Mouse (Mus musculus): ENCODE data around the gene Stk38.
A peak's percentile ranks its signal among the peaks of the same experiment; 100 is the strongest.
"Not testable (repeated sequence)": the region's sequence is repeated elsewhere in the genome, so short reads cannot be mapped to it uniquely, and the experiment has no call there.

The Stk38 gene

DNA sequence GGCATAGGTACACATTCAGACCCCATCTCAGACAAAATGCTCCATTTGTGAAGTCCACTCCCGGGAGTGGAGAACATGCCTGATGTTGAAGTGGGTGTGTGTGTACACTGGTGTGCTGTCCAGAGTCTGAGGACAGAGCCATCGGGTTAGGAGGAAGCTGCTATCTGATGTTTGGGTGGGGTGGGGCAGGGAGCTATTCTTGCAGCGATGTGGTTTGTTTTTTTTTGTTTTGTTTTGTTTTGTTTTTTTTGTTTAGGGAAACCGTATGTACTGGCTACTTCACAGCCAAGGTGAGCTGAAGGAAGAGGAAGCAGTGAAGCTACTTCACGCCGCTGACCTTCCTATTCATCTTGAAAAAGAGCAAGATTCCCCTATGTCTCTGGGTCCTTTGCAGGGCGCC lies 983 bp downstream of the Stk38 start:
- no peak for DNase-seq

DNA sequence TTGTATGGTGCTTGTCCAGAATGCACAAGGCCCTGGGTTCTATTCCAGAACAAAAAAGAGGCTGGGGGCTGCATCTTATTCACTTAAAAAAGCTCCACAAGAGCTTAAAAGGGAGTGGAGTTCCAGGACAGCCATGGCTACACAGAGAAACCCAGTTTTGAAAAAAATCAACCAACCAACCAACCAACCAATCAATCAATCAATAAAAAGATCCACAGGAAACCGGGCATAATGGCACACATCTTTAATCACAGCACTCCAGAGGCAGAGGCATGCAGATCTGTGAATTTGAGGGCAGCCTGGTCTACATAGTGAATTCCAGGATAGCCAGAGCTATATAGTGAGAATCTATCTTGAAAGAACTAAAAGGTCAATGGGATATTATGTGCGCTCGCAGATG lies 2.8 kb downstream of the Stk38 start:
- no peak for DNase-seq

DNA sequence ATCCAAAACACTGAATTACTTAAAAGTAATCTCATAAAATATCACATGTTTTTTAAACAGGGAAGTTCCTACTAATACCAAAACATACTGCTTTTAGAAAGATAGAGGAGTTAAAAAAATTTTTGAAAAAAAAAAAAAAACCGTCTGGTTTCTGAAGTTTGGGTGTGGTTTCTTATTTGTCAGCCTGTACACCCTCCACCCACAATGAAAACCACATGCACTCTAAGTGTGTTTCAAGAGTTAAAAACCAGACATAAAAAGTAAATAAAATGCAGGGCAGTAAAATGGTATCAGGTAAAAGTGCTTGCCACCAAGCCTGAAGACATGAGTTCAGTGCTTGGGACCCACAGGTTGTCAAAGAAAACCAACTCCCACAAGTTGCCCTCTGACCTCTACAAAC lies 4.1 kb downstream of the Stk38 start:
- DNase-seq = no peak

DNA sequence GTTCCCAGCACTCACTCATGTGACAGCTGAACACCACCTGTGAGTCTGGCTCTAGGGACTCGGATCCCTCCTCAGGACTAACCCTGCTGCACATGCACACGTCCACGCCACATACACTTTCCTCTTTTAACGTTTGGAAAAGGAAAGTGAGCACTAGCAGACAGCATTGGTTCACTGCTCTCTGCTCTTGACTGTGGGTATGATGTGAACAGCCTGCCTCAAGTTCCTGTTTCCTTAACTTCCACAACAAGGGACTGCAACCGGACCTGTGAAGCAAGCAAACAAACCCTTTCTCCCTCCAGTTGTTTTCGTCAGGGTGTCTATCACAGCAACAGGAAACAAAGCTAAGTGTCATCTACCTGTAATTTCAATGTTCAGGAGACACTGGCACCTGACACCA lies 7.3 kb downstream of the Stk38 start:
- DNase-seq = no peak

DNA sequence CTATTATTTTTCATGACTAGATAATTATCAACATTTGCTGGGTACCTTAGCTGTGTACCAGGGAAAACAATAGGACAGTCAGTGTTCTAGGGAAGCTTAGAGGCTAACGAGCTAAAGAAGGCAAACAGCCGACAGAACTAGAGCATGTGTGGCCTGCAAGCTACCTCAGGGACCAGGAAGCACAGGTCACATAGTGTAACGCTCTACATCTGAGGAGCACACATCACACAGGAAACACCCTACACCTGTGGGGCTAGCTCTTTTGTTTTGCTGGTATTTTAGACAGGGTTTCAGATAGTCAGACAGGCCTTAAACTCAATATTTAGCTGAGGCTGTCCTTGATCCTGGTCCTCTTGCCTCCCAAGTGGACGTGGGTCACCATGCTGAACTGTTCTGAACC lies 13.2 kb downstream of the Stk38 start:
- no peak for DNase-seq

DNA sequence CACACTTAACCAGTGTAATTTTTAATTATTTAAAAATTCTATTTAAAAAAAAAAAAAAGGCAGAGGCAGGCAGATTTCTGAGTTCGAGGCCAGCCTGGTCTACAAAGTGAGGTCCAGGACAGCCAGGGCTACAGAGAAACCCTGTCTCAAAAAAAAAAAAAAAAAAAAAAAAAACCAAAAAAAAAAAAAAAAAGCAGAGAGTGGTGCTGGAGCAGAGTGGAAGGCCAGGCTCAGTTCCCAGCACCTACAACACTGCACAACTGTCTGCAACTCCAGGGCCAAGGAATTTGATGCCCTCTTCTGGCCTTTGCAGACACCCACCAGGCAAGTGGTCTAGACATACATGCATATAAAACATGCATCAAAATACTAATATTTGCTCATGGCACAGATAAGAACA lies 14.8 kb downstream of the Stk38 start:
- DNase-seq = not testable (repeated sequence)

DNA sequence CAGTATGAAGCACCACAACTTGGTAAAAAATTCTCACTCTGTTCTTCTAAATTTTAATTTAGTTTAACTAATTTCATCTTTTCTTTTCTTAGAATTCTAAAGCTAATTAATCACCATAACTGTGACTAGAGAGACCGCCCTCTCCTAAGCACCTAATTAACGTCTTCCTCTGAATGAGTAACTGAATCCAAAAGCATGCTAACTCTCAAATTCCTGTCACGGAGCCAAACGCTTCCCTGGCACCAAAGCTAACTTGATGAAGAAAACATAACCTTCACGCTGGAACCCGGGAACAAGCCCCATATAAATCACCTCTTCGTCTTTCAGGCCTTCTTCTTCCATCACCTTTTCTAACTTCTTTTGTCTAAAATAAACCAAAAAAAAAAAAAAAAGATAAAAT lies 15.7 kb downstream of the Stk38 start:
- no peak for DNase-seq

DNA sequence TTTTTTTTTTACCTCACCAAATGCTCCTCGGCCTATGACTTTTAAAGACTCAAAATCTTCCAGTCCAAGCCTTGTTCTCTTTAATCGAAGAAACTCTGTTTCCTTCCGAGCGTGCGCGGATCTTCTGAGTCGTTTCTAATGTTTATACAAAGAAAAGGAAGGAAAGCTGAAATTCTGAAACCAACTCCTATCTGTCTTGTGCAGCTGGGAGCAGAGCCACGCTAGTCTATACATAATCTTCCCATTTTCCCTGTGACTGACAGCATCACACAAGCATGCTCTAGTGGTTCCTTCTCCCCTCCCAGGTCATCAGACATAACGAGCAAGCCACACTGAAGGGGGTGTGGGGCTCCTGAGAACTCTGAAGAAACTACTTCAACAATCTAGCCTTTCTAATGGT lies 16.5 kb downstream of the Stk38 start:
- DNase-seq = no peak

DNA sequence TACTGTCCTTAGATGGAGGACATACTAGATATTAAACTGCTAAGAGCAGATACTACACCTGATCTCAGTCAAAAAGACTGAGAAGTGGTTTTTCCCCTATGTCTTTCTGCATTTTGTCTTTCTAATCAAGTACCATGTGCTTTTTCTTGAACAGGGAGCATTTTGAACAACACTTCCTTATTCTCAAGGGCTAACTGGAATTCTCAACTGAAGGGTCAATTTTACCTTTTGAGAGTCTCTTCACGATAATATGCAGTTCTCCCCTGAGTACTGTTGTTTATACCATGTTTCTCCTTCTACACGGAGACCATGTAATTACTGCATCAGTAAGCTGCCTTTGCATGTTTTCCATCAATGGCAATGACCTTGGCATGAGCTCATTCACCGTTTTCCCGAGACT lies 17.7 kb downstream of the Stk38 start:
- no peak for DNase-seq

DNA sequence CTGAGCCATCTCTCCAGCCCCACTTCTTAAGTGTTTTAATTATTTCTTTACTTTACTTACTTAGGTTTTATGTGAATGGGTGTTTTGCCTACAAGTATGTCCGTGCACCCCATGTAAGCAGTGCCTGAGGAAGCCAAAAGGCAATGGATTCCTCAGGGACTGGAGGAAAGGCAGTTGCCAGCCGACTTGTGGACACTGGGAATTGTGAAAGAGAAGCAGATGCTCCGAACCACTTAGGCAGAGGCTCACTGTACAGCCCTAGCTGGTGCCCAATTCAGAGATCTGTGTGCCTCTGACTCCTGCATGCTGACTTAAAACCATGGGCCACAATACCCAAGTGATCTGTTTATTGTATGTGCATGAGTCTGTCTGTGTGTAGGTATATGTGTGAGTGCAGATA lies 18.8 kb downstream of the Stk38 start:
- no peak for DNase-seq

DNA sequence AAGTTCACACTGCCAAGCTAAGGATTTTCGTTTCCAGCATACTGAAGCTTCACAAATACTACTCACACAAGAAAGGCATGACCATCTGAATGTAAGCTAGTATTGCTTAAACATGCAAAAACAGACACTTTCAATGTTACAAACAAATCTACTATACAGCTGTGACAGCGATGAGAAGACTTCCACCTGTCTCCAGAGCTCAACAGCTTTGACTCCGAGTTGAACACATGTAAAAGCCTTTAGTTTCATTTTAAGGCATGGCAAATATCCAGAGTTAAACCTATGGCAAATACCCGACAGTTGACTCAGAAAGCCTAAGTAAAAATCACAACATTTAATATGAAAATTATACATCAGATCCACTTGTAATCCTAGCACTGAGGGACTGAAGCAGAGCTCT lies 19.5 kb downstream of the Stk38 start:
- DNase-seq = no peak

DNA sequence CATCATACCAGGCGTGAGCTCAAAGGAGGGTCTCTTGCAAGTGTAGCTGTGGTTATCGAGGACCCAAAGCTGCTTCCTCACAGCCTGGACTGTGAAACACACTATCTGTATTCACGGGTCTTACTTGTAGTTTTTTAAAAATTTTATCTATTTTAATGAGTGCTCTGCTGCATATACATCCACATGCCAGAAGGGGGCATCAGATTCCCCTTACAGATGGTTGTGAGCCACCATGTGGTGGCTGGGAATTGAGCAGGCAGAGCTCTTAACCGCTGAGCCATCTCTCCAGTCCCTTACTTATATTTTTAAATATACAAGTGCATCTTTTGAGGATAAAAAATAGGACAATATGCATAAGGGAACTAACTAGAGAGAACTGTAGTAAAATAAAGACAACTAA lies 20.1 kb downstream of the Stk38 start:
- peak; percentile 70 for DNase-seq

DNA sequence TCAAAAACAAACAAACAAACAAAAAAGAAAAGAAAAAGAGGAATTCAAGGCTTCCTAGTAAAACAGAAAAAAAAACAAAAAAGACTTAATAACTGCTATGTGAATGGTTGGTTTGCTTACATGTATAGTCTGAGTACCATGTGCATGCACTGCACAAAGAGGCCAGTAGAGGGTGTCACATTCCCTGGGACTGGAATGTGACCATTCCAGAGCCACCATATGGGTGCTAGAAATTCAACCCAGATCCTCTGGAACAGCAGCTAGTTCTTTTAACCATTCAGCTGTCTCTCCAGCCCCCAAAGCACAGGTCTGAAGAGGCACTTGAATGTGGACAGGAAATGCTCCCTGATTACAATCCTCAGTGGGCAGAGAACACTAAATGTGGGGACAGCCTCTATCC lies 21.0 kb downstream of the Stk38 start:
- DNase-seq = peak; percentile 41

DNA sequence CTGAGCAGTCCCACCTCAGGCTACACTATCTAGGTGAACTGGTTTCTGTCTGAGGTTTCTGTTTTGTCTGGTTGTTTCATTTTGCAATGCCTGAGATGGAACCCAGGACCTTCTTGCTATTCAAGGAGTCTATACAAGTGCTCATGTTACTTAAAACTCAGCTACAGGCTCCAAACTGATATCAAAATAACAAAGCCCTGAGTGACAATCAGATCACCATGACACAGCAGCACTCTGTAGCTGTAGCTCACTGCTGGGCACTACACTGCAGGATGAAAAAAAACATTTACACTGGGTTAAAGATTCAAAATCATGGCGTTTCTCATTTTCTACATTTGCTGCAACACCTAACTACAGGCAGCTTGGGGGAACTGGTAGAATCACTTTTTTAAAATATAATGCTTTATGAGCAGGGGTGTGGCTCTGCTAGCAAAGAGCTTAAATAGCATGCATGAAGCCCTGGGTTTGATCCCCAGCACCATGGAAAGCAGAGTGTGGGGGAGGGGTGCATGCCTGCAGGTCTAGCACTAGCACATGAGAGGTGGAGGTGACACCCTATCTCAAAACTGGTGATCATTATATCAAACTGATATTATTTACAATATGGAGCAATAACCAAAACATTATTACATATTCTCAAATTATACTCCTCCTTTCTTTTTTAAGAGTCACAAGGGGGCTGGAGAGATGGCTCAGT lies 22.9 kb downstream of the Stk38 start:
- DNase-seq = no peak

DNA sequence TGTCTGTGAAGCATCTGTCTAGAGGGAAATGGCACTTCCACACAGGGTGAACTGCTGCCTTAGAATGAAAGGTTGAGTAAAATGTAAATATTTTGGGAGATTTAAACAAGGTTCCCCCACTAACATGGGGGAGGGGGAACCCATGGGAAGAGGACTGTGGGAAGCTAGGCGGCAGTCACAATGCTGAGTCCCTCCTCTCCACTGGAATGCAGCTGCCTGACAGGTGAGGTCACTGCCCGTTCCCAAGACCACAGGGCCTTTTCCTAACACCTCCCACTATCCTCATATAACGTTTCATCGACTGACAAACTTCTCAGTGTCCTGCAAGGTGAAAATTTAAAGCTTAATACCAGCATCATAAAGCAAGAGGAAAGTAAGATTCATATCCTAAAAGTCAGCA lies 25.2 kb downstream of the Stk38 start:
- no peak for DNase-seq

DNA sequence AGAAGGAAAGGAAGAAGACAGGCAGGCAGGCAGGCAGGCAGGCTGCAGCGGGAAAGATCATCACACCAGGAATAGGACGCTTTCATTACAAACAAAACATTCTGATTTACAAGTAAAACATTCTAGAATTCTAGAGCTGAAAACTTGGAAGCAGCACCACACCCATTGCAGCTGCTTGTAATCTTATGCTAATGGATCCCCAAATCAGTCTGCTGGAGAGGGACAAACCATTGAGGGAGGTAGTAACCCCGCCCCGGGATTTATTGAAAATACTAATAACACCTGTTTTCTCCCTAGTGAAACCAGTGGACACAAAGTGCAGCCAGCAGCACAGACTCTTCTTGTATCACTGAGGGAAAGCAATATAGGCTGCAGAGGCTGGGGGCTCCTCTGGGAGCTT lies 26.7 kb downstream of the Stk38 start:
- DNase-seq = no peak

DNA sequence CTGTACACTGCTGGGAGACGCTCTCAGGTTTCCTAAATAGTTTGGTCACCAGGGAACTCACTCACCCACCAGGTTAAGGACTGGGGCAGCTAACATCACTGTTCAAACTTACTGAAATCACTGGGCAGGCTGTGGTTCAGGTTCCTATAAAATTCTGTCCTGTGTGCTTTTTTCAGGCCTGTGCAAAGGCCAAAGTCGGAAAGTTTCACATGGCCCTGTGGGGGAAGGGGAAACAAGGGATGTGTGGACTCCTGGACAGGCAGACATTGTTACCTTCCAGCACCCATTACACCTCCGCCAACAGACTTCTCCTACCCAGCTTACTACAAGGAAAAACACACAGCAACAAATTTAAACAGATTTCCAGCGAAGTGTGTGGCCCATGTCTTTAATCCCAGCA lies 28.7 kb downstream of the Stk38 start:
- DNase-seq = no peak

DNA sequence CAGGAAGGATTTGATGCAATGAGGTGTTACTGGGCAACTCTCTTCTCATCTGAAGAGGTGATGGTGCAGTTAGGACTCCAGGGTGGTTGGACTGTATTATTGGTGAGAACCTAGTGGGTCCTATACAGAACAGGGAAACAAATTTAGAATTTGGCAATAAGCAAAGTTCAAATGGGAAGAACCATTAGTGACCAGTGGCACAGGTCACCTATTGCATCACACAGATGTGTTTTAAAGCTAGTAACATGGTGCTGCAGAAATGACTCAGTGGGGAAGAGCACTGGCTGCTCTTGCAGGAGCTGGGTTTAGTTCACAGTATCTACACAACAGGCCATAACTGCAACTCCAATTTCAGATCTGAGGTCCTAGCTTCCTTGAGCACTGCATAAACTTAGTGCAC lies 37.7 kb downstream of the Stk38 start:
- no peak for DNase-seq

DNA sequence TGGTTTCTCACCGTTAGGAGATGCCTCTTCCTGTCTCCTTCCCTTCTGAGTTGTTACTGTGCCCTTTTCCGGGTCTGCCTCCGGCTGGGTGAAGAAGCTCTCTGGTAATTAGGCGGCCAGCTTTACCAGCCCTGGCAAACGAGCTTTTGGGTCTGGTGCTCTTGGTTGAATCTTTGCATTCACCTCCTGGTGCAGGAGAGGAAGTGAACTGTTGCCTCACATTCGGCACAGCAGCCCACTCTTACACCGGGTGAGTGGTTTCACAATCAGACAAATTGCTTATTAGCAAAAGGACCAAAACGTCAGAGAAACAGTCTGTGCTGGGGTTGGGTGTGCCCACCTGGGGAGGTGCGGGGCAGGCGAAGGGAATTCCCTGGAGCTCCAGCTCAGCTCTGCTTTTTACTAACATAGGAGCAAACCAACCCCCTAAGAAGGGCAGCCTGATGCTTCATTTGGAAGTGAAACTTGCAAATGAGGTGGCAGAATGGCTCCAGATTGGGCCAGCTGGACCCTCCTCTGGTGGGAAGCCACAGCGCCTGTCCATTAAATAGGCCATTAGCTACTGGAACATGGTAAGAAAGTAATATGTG lies 40.7 kb downstream of the Stk38 start:
- DNase-seq = peak; percentile 34

DNA sequence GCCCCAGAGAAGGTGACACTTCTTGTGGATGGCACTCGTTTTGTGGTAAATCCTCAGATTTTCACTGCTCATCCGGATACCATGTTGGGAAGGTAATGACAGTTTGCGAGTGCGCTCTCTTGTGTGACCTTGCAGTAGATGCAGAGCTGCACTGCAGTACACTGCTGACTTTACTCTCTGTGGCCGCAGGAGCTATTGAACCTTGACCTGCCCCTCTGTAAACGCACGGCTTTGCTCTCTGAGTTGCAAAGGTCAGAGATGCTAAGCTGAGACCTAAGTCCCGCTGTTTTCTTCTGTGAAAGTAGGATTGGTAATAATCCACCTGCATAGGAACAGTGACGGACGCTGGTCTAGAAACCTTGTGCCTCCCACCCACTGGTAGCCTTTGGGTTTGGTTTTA lies 46.2 kb downstream of the Stk38 start:
- no peak for DNase-seq

DNA sequence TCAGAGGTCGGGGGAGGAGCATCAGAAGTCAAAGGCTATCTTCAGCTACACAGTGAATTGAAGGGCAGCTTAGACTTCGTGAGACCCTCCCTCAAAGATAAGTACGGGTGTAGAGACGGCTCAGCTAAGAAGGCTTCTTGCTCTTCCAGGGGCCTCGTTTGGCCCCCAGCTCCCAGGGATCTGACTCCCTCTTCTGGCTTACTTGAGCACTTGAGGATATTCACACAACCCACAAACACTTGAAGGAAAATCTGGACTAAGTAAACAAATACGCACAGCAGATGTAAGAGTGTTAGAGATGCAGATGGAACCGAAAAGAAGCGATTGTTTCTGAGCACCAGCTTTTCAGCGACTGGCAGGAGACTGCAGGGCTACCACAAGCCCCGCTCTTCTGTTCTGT lies 47.2 kb downstream of the Stk38 start:
- no peak for DNase-seq

DNA sequence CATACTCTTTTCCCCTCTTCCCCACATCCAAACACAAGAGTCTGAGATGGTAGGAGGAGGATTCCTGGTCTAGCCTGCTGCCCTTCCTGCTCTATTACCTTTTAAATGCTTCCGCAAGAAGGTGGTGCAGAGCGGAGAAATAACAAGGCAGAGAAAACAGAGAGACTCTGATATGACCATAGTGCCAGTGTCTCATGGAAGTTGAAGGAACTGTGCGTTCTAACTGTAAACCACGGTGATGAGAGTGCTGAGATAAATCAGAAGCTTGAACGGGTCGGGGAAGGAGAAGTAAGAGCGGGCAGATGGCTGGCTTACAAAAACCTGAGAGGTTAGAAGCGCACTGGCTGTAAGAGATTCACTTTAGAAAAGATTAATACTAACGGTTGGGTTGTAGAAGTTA lies 53.4 kb downstream of the Stk38 start:
- no peak for DNase-seq

DNA sequence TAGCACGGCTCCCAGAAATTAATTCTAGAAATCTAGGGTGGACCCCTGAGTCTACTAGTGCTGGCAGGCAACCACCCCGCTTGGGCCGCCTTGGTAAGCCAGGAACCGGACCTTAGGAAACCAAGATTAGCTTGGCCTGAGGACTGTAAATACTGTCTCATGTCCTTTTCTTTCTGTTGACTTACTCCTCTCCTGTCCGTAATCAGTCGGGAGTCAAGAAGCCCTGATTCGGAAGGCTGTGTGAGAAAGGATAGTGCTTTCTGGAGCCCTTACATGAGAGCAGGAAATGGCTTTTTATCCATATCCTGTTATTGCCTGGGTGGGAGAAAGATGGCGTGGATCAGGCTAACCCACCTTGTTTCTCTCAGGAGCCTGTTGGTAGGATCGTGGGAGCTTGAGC lies 54.5 kb downstream of the Stk38 start:
- DNase-seq = no peak

DNA sequence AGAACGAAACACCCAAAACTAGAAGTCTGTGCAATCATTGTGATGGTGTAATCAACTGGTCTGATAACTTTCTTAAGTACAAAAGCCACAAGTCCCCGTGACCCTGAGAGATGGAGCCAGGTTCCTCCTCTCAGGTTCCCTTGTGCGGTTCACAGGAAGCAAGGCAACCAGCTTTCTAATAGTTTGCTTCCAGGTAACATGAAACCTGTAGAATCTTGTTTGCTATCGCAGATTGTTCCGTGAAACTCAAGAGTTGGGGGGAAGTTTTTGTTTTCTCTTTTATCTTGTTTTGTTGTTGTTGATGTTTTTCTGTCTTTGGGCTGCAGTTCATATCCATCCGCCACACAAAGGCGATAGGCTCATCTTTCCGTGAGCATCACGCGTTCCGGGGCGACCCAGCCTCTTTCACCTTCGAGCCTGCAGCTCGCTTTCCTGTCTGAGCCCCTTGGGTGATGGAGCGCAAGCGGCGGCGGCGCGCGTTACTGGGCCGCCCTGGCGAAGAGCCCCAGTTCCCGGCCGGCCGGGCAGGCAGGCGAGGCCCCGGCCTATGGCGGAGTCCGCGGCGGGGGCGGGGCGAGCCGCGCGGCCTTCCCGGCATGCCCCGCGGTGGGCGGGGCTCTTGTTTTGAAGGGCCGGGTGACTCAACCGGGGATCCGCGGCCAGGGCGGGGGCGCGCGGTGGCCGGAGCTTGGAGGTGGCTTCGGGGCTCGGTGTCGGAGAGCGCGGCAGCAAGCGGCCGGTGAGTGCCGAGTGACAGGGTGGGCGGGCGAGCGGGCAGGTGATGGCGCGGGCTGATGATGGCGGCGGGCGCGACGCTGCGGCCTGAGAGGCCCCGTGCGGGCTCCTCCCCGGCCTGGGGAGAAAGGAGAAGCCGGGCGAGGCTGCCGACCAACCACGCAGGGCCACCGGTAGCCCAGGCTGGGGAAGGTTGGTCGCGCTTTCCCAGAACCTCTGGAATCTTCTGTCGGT lies 55.7 kb downstream of the Stk38 start, which contains the start of gene Kctd20:
Kctd20 (plus strand) TSS at position 120 of the 969 bp plus-strand sequence.
- DNase-seq = peak; percentile 95
